Mouse (Mus musculus) liver, postnatal 0 days (tissue): ENCODE results near the gene Brpf1. TPM values are rescaled to one million over a fixed set of nuclear protein-coding genes. Genes with fewer than 3 reads are reported as not detected.
"Not testable (repeated sequence)": the region's sequence is repeated elsewhere in the genome, so short reads cannot be mapped to it uniquely, and the experiment has no call there.

Source experiments
- ATAC-seq: fragments of 200-750 bp; cut with Nextera tagmentation; 2 replicates; pipeline ENCODE4 v1.8.0; 2017; ENCODE audit warnings: mild to moderate bottlenecking, moderate library complexity
- DNase-seq: peaks from one replicate; pipeline ENCODE4 v3.0.0-alpha.2; 2016
- H3K27ac ChIP-seq: fragments of 300-500 bp; sonication (generic); 2 replicates; pipeline ENCODE4 v1.5.1; 2014; ENCODE audit warnings: antibody characterized with exemption, moderate library complexity, mild to moderate bottlenecking, low read depth
- H3K27me3 ChIP-seq: fragments of 300-500 bp; sonication (generic); 2 replicates; pipeline ENCODE4 v1.6.1; 2014; ENCODE audit warnings: low read length, control low read depth, mixed read lengths; ENCODE audit not compliant: insufficient read depth
- H3K36me3 ChIP-seq: fragments of 300-500 bp; sonication (generic); replicated peaks from 2 replicates; pipeline ENCODE4 v1.6.1; 2014; ENCODE audit warnings: mild to moderate bottlenecking, control low read depth, low read length, moderate library complexity, mixed read lengths; ENCODE audit not compliant: insufficient read depth
- H3K4me1 ChIP-seq: fragments of 300-500 bp; sonication (generic); 2 replicates; pipeline ENCODE4 v1.6.1; 2014; ENCODE audit warnings: antibody characterized with exemption, mild to moderate bottlenecking, control low read depth; ENCODE audit not compliant: insufficient read depth
- H3K4me2 ChIP-seq: fragments of 300-500 bp; sonication (generic); 2 replicates; pipeline ENCODE4 v1.6.1; 2014; ENCODE audit warnings: low read depth, mild to moderate bottlenecking, low read length, moderate library complexity, mixed read lengths
- H3K4me3 ChIP-seq: fragments of 300-500 bp; sonication (generic); 2 replicates; pipeline ENCODE4 v1.5.1; 2014; ENCODE audit warnings: low read depth, low read length
- H3K9ac ChIP-seq: fragments of 300-500 bp; sonication (generic); replicated peaks from 2 replicates; pipeline ENCODE4 v1.6.1; 2014; ENCODE audit warnings: mild to moderate bottlenecking, moderate library complexity
- H3K9me3 ChIP-seq: fragments of 300-500 bp; sonication (generic); 2 replicates; pipeline ENCODE4 v1.6.1; 2016; ENCODE audit warnings: mild to moderate bottlenecking, control low read depth, low read length, mixed read lengths
- CTCF ChIP-seq: sonication (generic); IDR thresholded peaks from 2 replicates; pipeline ENCODE4 v1.5.1; 2016; ENCODE audit warnings: antibody characterized with exemption, low read depth
- EP300 ChIP-seq: IDR thresholded peaks from 2 replicates; pipeline ENCODE4 v1.6.1; 2016; ENCODE audit warnings: antibody characterized with exemption, low read depth, mild to moderate bottlenecking
- WGBS: fragments of 180-500 bp; shearing (Covaris S2); extraction: QIAGEN DNeasy Blood & Tissue Kit; methylation state at CpG from one replicate; pipeline ENCODE4 v1.1.7; 2014; ENCODE audit not compliant: insufficient replicate concordance; 5-methylcytosine and 5-hydroxymethylcytosine counted together
- polyA plus RNA-seq: library from polyadenylated mRNA; unstranded; fragments of >200 nt; fragmentation: Nextera tagmentation; extraction: Ambion mirVana; gene quantifications from 2 replicates; pipeline ENCODE4 v1.2.1, GENCODE M21; 2015

The Brpf1 gene
- polyA plus RNA-seq, 1 experiment from 2014 or later = 4.8 TPM

DNA sequence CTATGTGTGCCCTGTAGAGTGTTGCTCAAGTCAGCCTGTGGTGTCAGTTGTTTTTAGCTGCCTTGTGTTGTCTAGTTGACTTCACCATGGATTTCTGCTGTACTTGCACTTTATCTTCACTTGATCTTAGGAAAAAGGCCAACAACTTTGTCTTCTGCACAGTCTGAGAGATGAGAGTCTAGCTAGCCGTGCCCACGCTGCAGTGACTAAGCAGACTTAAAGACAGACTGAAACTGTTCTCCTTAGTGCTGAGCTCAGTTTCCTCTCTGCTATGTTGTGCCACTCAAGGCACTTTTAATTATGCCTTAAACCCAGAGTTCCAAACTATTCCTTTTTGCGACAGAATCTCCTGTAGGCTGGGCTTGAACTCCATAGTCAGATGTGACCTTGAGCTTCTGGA is 9.0 kb downstream of the Brpf1 start:
- 81% methylated on average over 3 of the region's 3 CpGs for WGBS
- no peak overlapping the region for H3K4me3 ChIP-seq
- H3K9me3 ChIP-seq = no peaks in the 10 kb centered on the region
- peaks cover 91% of the 10 kb centered on the region for H3K36me3 ChIP-seq
- H3K4me1 ChIP-seq = no peaks in the 10 kb centered on the region
- no peak overlapping the region for H3K4me2 ChIP-seq
- H3K9ac ChIP-seq = no peak overlapping the region
- no peak overlapping the region for H3K27ac ChIP-seq
- ATAC-seq (no peak), DNase-seq (no peak)
- no peak for TF ChIP-seq CTCF
- no peak for TF ChIP-seq EP300
- H3K27me3 ChIP-seq = no peaks in the 10 kb centered on the region

DNA sequence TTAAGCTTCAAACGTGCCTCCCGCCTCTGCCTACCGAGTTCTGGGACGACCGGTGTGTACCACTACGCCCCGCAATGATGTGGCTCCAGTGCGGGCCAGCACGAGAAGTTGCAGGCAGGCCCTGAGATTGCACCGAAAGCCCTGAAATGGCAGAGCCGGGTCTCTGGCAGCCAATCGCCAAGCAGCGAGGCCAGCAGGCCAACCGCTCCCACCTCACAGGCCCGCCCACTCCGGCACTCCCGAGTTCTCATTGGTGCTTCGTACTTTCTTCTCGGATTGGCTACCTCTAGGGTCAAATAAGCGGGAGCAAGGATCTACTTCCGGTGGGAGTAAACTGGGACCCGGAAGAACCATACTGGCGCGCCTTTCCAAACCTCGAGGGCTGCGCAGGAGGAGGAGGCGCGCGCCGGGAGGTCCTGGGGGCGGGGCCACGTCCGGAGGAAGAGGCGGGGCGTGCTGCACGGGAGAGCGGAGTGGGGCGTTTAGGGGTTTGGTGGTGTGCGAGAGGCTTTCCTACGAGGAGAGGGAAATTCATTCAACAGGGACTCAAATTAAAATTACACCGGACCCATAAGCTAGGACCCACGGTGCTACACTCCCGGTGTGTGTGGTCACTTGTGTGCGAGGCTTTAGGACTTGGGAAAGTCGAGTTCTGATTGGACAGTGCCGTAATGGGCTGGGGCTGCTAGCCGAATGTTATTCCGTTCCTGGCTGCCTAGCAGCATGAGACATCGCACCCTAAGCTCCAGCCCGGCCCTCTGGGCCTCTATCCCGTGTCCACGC is 19.8 kb downstream of the Brpf1 start, which contains the start of gene Ogg1:
Gene Ogg1, plus strand, starts transcription at position 440 of the 783 bp plus-strand sequence.
- TF ChIP-seq CTCF = no peak; the same call in 1 of the 2 replicates
- TF ChIP-seq EP300 = peak; percentile 79
- H3K27ac ChIP-seq = peak within 1 kb of the TSS; percentile 87
- H3K27me3 ChIP-seq = no peaks in the 10 kb centered on the region
- H3K9me3 ChIP-seq = no peaks in the 10 kb centered on the region
- DNase-seq = peak; percentile 98
- H3K4me3 ChIP-seq = peak within 1 kb of the TSS; percentile 66
- peaks cover 40% of the 10 kb centered on the region for H3K36me3 ChIP-seq
- ATAC-seq = peak; percentile 97
- peak within 1 kb of the TSS; percentile 95 for H3K4me2 ChIP-seq
- under 1% methylated on average over 52 of the region's 52 CpGs for WGBS
- peaks cover 9% of the 10 kb centered on the region for H3K4me1 ChIP-seq
- peak within 1 kb of the TSS; percentile 64 for H3K9ac ChIP-seq

DNA sequence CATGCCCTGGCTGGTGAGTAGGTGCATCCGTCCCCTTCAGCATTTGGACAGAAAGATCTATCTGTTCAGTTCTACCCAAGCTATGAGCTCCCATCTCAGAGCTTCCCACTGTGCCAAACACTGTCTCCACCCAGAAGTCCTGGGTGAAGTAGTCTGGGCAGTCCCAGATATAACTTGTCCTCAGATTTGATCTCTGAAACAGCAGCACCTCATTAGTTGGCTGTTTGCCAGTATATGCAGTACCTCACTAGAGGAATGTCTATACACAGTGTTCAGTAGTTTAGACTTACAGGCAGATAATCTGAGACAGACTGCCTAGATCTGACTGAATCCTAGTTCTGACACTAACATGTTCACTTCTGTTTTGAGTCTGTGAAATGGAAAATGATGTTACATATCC is 22.5 kb downstream of the Brpf1 start:
- Histone ChIP-seq H3K9ac (no peak overlapping the region), H3K9me3 (no peaks in the 10 kb centered on the region), H3K4me3 (no peak overlapping the region), H3K4me2 (no peak overlapping the region), H3K36me3 (peaks cover 17% of the 10 kb centered on the region), H3K4me1 (peaks cover 9% of the 10 kb centered on the region), H3K27ac (no peak overlapping the region), H3K27me3 (no peaks in the 10 kb centered on the region)
- ATAC-seq (no peak), DNase-seq (no peak)
- WGBS = 78% methylated on average over 1 of the region's 1 CpGs
- no peak for TF ChIP-seq EP300
- no peak for TF ChIP-seq CTCF

DNA sequence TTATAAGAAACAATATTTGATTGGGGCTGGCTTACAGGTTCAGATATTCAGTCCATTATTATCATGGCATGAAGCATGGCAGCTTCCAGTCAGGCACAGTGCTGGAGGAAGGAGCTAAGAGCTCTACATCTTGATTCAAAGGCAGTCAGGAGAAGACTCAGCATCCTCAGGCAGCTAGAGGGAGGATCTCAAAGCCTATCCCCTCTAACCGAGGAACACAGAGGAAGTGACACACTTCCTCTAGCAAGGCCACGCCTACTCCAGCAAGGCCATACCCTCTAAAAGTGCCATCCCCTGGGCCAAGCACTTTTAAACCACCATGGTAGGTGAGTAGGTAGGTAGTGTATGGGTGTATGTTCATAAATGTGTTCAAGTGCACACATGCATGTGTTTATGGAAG is 23.6 kb downstream of the Brpf1 start:
- Histone ChIP-seq H3K4me1 (peaks cover 6% of the 10 kb centered on the region), H3K4me2 (no peak overlapping the region), H3K36me3 (peaks cover 20% of the 10 kb centered on the region), H3K9me3 (no peaks in the 10 kb centered on the region), H3K27me3 (no peaks in the 10 kb centered on the region), H3K9ac (no peak overlapping the region), H3K27ac (0 out of 2 replicates have a peak overlapping the region, but pooled peaks have one; percentile 39), H3K4me3 (no peak overlapping the region)
- no peak for ATAC-seq
- DNase-seq = peak; percentile 27
- WGBS = 16% methylated on average over 2 of the region's 2 CpGs
- TF ChIP-seq EP300 = no peak
- no peak for TF ChIP-seq CTCF

GRCm38 (mm10) chr6:113331721-113332120 is 24.8 kb downstream of the Brpf1 start:
- ATAC-seq (no peak), DNase-seq (peak; percentile 11)
- Histone ChIP-seq H3K27ac (no peak overlapping the region), H3K4me3 (no peak overlapping the region), H3K4me2 (no peak overlapping the region), H3K27me3 (no peaks in the 10 kb centered on the region), H3K9me3 (no peaks in the 10 kb centered on the region), H3K4me1 (no peaks in the 10 kb centered on the region; the same call in 1 of the 2 replicates), H3K9ac (no peak overlapping the region), H3K36me3 (peaks cover 28% of the 10 kb centered on the region)
- 91% methylated on average over 11 of the region's 11 CpGs for WGBS
- TF ChIP-seq CTCF (no peak), EP300 (no peak)

DNA sequence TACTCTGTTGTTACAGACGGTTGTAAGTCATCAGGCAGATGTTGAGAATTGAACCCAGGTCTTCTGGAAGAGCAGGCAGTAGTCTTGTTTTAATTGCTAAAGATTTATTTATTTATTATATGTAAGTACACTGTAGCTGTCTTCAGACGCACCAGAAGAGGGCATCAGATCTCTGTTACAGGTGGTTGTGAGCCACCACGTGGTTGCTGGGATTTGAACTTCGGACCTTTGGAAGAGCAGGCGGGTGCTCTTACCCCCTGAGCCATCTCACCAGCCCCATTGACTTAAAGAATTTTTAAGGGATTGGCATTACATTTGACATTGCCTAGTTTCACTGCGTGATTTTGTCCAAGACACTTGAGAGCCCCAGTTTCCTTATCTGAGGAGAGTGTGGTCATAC is 25.8 kb downstream of the Brpf1 start:
- H3K27ac ChIP-seq, H3K4me3 ChIP-seq, H3K27me3 ChIP-seq, H3K4me1 ChIP-seq, ATAC-seq, H3K4me2 ChIP-seq, DNase-seq, H3K9me3 ChIP-seq, H3K9ac ChIP-seq: not testable (repeated sequence)
- WGBS = 81% methylated on average over 6 of the region's 6 CpGs
- peaks cover 28% of the 10 kb centered on the region for H3K36me3 ChIP-seq
